Mouse (Mus musculus): ENCODE measurements around the gene Prpf38b.

GRCm38 (mm10) chr3:108938691-108939090 is 27.2 kb upstream of the Prpf38b start:
- TF ChIP-seq CTCF (IDR thresholded peaks at IDR 0.05; ENCODE audit: insufficient read depth, low read length): no peak
- TF ChIP-seq POLR2A (IDR thresholded peaks at IDR 0.05; ENCODE audit: borderline replicate concordance, extremely low read depth, low read depth, low read length): no peak
